In genomic region chr6:127669313-127669712, GRCm38 (mm10) we compare ENCODE assay signal across 15 mouse cellular contexts.
DNase-seq lines count a peak whose midpoint lies in the region; ATAC-seq lines count a peak whose summit lies in the region.
"Had no signal": no experiment of that assay in that cellular context is flagged by ENCODE, and none has a peak within 500 bp of the region (broad histone marks: within the 10 kb centered on the region; RNA-seq: fewer than 3 reads in every experiment).

No protein-coding gene starts in this region.

- H3K9ac ChIP-seq in hindbrain, embryonic 13.5 days = no peak overlapping the region
- H3K9ac ChIP-seq: embryonic facial prominence, embryonic 13.5 days; forebrain, embryonic 13.5 days; lung, embryonic 14.5 days had no signal

- WGBS in hindbrain, embryonic 10.5 days = 68% methylated on average over 4 of the region's 4 CpGs
- WGBS in hindbrain, embryonic 13.5 days = 50% methylated on average over 4 of the region's 4 CpGs

- H3K4me1 ChIP-seq in hindbrain, embryonic 10.5 days (replicated peaks) = peaks cover 15% of the 10 kb centered on the region; the same call in 1 of the 2 replicates
- peaks cover 8% of the 10 kb centered on the region; the same call in 1 of the 2 replicates for H3K4me1 ChIP-seq in hindbrain, embryonic 13.5 days (replicated peaks)
- H3K4me1 ChIP-seq: embryonic facial prominence, embryonic 13.5 days had no signal

- DNase-seq in cerebellum, postnatal 10 days = peak; percentile 52 to 62
- no peak for DNase-seq in cerebellum, postnatal 36 days
- DNase-seq in hindbrain, embryonic 10.5 days (ENCODE audit: low spot score) = peak; percentile 29
- peak; percentile 73 to 76 for DNase-seq in right cerebral cortex, postnatal 10 days (ENCODE audit: low spot score in 2 of 2)
- DNase-seq in right cerebral cortex, adult 18-20 months = no peak
- DNase-seq in telencephalon, adult 2 months (ENCODE audit: low read depth, low spot score) = peak; percentile 66
- DNase-seq in T-cell, adult 2 months (ENCODE audit: low spot score) = no peak
- DNase-seq: adrenal gland, postnatal 14 days; kidney, adult 8-10 months; liver; lung, embryonic 14.5 days had no signal

- ATAC-seq in hindbrain, embryonic 13.5 days (ENCODE audit: low FRiP score) = no peak
- ATAC-seq: forebrain, embryonic 13.5 days had no signal

- H3K36me3 ChIP-seq in hindbrain, embryonic 10.5 days = no peaks in the 10 kb centered on the region
- H3K36me3 ChIP-seq in hindbrain, embryonic 13.5 days = no peaks in the 10 kb centered on the region
- H3K36me3 ChIP-seq: embryonic facial prominence, embryonic 13.5 days had no signal

- H3K9me3 ChIP-seq in hindbrain, embryonic 10.5 days = no peaks in the 10 kb centered on the region
- H3K9me3 ChIP-seq in hindbrain, embryonic 13.5 days = no peaks in the 10 kb centered on the region
- H3K9me3 ChIP-seq: embryonic facial prominence, embryonic 13.5 days; forebrain, embryonic 13.5 days had no signal

- no peaks in the 10 kb centered on the region for H3K27me3 ChIP-seq in hindbrain, embryonic 10.5 days (ENCODE audit: insufficient read depth, poor library complexity, severe bottlenecking)
- H3K27me3 ChIP-seq in hindbrain, embryonic 13.5 days = no peaks in the 10 kb centered on the region
- H3K27me3 ChIP-seq: embryonic facial prominence, embryonic 13.5 days; forebrain, embryonic 13.5 days had no signal

- H3K27ac ChIP-seq in hindbrain, embryonic 10.5 days = no peak overlapping the region
- H3K27ac ChIP-seq in hindbrain, embryonic 13.5 days = no peak overlapping the region
- H3K27ac ChIP-seq: embryonic facial prominence, embryonic 13.5 days; forebrain, embryonic 13.5 days; left cerebral cortex, adult 2 months had no signal

- H3K4me2 ChIP-seq in hindbrain, embryonic 13.5 days = no peak overlapping the region
- H3K4me2 ChIP-seq: embryonic facial prominence, embryonic 13.5 days; forebrain, embryonic 13.5 days; lung, embryonic 14.5 days had no signal

- no peak overlapping the region for H3K4me3 ChIP-seq in hindbrain, embryonic 10.5 days
- no peak overlapping the region for H3K4me3 ChIP-seq in hindbrain, embryonic 13.5 days
- H3K4me3 ChIP-seq: embryonic facial prominence, embryonic 13.5 days; forebrain, embryonic 13.5 days; left cerebral cortex, adult 2 months had no signal

Comparison
In these comparisons a context has a peak if more than half of its experiments do, and no peak if none do; other contexts are left out.
1. DNase-seq: peak in cerebellum, postnatal 10 days (2 of 2), hindbrain, embryonic 10.5 days (single experiment), right cerebral cortex, postnatal 10 days (2 of 2) and telencephalon, adult 2 months (single experiment); none in cerebellum, postnatal 36 days (0 of 2), right cerebral cortex, adult 18-20 months (single experiment) and T-cell, adult 2 months (single experiment).